Mouse (Mus musculus): ENCODE measurements around the gene Olfr392.

Olfr392 gene

DNA sequence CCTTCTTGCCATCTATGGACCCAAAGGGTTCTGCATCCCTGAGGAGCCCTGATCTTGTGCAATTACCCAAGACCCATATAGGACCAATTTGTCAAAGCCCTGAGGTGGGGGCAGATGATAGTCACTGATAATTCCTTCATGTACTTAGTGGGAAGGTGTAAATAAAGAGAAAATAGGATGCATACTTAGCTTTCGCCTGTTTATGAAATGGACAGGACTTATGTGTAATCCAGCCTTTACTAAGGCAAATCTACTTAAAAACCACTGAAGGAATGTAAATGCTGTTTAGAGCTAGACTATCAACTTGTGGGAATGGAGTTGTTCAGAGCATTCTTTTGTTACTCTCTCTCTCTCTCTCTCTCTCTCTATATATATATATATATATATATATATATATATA lies at the start of gene Olfr392:
Olfr392 (minus strand) TSS at position 101 of the 400 bp plus-strand sequence.
- no peak for DNase-seq (ENCODE audit: inconsistent ontology term)

DNA sequence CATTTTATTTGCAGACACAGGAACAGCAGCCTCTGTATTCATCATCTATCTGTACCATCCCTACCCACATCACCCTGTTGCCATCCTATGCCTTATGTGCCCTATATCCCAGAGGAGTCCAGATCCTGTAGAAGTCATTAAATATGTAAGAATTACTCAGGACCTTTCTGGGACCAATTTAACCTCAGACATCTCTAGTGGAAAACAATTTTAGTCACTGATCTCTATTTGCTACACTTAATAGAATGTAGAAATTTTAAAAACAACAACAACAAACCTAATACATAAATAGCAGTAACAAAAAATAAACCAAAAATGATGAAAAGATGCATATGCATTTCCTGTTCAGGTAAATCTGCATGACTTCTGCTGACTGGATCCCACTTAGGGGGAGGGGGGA lies 34.5 kb upstream of the Olfr392 start, which contains the start of gene Olfr393:
Olfr393 (minus strand) TSS at position 101 of the 400 bp plus-strand sequence.
- no peak for DNase-seq (ENCODE audit: inconsistent ontology term)

DNA sequence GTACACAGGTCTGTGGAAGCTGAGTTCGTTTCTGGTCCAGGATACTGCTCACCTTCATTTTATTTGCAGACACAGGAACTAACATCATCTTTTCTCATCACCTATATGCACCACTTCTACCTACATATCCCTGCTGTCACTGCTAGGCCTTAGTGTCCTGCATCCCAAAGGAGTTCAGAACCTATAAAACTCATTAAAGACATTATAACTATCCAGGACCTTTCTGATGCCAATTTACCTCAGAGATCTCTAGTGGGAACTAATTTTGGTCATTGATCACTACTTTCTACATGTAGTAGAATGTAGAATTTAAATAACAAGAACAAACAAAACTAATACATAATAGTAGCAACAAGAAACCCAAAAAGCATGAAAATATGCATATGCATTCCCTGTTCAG lies 13.9 kb downstream of the Olfr392 start, which contains the start of gene Olfr391-ps:
Olfr391-ps (minus strand) TSS at position 101 of the 400 bp plus-strand sequence.
- DNase-seq (ENCODE audit: inconsistent ontology term) = no peak

DNA sequence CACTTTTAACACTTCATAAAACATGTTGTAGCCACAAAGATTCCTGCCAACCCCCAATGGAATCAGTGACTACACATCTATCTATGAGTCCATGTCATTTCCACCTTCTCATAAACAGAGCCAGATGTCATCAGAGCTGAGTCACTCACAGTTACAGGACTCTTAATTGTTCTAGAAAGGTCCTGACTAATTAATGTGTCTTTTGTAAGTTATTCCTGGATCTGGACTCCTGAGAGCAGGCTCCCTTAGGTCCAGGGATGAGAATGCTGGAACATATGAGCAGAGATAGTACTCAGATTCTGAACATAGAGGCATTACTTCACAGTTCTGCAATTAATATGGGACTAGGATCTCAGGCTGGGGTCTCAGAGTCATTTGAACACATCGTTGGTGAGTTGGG lies 34.2 kb downstream of the Olfr392 start, which contains the start of gene Olfr390:
Olfr390 (plus strand) TSS at position 301 of the 400 bp plus-strand sequence.
- no peak for DNase-seq (ENCODE audit: inconsistent ontology term)

DNA sequence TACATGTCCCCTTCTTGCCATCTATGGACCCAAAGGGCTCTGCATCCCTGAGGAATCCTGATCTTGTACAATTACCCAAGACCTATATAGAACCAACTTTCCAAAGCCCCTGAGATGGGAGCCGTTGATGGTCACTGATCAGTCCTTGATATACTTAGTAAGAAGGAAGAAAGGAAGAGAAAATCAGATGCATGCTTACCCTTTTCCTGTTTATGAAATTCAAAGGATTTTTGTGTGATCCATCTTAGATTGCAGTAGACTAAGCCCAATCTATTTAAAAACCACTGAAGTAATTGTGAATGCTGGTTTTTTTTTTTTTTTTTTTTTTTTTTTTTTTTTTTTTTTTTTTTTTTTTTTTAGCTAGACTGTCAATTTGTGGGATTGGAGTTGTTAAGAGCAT lies 36.2 kb downstream of the Olfr392 start, which contains the start of gene Olfr389:
Olfr389 (minus strand) TSS at position 101 of the 400 bp plus-strand sequence.
- no peak for DNase-seq (ENCODE audit: inconsistent ontology term)
